Mouse (Mus musculus) lung, adult 2 months (tissue): ENCODE results near the gene Gpr179.

ENCODE experiments used
- CTCF ChIP-seq: fragments of 200-500 bp; IDR thresholded peaks from 2 replicates; pipeline ENCODE4 v1.5.1; 2011; ENCODE audit warnings: mild to moderate bottlenecking, low read length, control low read depth; ENCODE audit not compliant: insufficient read depth
- POLR2A ChIP-seq: fragments of 200-500 bp; IDR thresholded peaks from 2 replicates; pipeline ENCODE4 v1.6.1; 2011; ENCODE audit warnings: low read depth, mild to moderate bottlenecking, control low read depth, low read length, borderline replicate concordance; ENCODE audit errors: extremely low read depth

DNA sequence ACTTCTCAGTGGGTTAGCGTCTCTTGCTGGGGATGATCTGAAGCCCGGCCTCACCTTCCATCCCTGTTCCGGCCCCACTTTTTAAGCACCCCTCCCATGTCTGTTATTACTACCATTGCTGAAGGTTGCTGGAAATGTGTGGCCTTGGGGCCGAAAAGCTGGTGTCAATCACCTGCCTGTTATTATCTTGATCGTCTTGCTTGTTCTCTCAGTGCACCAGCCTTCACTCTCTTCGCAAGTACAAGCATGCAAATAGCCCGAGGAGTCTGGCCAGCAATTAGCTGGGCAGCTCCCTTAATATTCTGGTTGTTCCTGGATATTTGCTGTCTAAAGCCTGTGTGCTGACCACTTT lies 11.7 kb upstream of the Gpr179 start:
- TF ChIP-seq CTCF (no peak), POLR2A (no peak)
